Mouse (Mus musculus): ENCODE results near the gene Rps18. TPM values are rescaled to one million over a fixed set of nuclear protein-coding genes. Genes with fewer than 3 reads are reported as not detected.

Rps18 gene
- polyA plus RNA-seq, 1 experiment from 2014 or later, result 2,437 TPM

DNA sequence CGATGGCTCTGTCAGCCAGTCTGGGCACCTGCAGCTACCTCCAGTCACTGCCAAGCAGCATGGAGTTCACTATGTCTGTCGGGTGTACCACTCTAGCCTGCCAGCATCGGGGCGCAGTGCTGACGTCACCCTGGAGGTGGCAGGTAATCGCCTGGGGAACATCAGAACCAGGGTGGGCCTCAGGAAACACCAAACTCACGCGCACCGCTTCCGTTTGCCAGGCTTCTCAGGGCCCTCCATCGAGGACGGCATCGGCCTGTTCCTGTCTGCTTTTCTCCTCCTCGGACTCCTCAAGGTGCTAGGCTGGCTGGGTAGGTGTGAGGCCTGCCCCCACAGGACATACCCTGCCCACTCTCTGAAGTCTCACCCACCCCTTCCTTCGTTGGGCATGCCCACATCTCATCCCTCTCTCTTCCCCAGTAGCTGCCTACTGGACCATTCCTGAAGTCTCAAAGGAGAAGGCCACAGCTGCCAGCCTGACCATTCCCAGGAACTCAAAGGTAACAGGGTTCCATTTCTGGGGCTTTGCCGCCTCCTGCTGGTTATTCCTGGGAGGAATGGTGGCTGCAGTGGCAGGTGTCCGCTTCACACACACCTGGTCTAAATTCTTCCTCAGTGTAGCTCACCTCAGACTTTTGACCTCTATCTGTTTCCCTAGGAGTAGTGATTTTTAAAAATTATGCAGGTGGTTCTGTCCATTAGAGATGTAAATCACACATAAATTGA lies 29.4 kb downstream of the Rps18 start:
- DNase-seq (ENCODE audit: low spot score) (no peak), ATAC-seq (replicated peaks; ENCODE audit: low FRiP score, low TSS enrichment, low read depth) (no peak)
- Histone ChIP-seq H3K4me1 (replicated peaks; ENCODE audit: control insufficient read depth, insufficient read depth, low read length) (peaks cover 16% of the 10 kb centered on the region), H3K9me3 (ENCODE audit: control insufficient read depth, low read length) (no peaks in the 10 kb centered on the region), H3K4me3 (ENCODE audit: low read depth, low read length) (no peak overlapping the region), H3K27ac (ENCODE audit: low read depth) (no peak overlapping the region), H3K36me3 (ENCODE audit: control insufficient read depth, insufficient read depth, low read length) (peaks cover 8% of the 10 kb centered on the region; the same call in 1 of the 2 replicates), H3K27me3 (replicated peaks; ENCODE audit: control insufficient read depth, insufficient read depth, low read length) (no peaks in the 10 kb centered on the region), H3K9ac (ENCODE audit: low read length) (no peak overlapping the region), H3K4me2 (ENCODE audit: low read length) (no peak overlapping the region)
- 74% methylated on average over 17 of the region's 17 CpGs for WGBS

- no peak overlapping the region for H3K9ac ChIP-seq (ENCODE audit: low read length)
- no peak overlapping the region for H3K4me2 ChIP-seq (ENCODE audit: low read length)
- H3K27ac ChIP-seq (ENCODE audit: low read depth), result no peak overlapping the region
- 83% methylated on average over 21 of the region's 21 CpGs for WGBS
- DNase-seq (ENCODE audit: low spot score) (no peak), ATAC-seq (replicated peaks; ENCODE audit: low FRiP score, low TSS enrichment, low read depth) (no peak)
- no peak overlapping the region for H3K4me3 ChIP-seq (ENCODE audit: low read depth, low read length)
- H3K36me3 ChIP-seq (ENCODE audit: control insufficient read depth, insufficient read depth, low read length), result peaks cover 8% of the 10 kb centered on the region; the same call in 1 of the 2 replicates
- no peaks in the 10 kb centered on the region for H3K27me3 ChIP-seq (replicated peaks; ENCODE audit: control insufficient read depth, insufficient read depth, low read length)
- peaks cover 14% of the 10 kb centered on the region for H3K4me1 ChIP-seq (replicated peaks; ENCODE audit: control insufficient read depth, insufficient read depth, low read length)
- no peaks in the 10 kb centered on the region for H3K9me3 ChIP-seq (ENCODE audit: control insufficient read depth, low read length)
These were observed 30.2 kb downstream of the Rps18 start for GRCm38 (mm10) chr17:33925406-33926116.

DNA sequence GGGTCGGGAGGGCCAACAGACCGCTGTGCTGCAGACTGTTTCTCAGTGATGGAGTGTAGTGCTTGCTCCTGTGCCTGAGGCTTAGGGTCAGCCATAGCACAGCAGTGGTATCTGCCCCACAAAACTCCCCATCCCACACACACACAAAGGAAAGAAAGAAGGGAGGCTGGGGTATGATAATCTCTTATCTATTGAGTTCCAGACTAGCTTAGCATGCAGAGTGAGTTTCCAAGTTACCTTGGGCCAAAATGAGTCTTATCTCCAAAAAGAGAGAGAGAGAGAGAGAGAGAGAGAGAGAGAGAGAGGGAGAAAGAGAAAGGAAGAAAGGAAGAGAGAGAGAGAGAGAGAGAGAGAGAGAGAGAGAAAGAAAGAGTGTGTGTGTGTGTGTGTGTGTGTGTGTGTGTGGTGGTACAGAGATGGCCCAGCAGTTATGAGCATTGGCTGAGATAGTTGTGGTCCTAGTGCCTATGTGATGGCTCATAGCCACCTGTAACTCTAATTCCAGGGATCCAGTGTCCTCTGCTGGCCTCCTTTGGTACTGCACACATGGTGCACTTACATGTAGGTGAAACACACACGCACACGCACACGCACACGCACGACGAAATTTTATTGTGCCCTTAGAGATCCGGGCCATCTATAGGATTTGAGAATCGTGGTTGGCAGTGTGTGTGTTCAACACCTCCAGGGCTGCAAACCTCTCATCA lies 31.1 kb downstream of the Rps18 start:
- H3K27me3 ChIP-seq (replicated peaks; ENCODE audit: control insufficient read depth, insufficient read depth, low read length), result no peaks in the 10 kb centered on the region
- H3K36me3 ChIP-seq (ENCODE audit: control insufficient read depth, insufficient read depth, low read length), result peaks cover 8% of the 10 kb centered on the region; the same call in 1 of the 2 replicates
- DNase-seq (ENCODE audit: low spot score) (no peak), ATAC-seq (replicated peaks; ENCODE audit: low FRiP score, low TSS enrichment, low read depth) (no peak)
- no peak overlapping the region for H3K4me3 ChIP-seq (ENCODE audit: low read depth, low read length)
- H3K9me3 ChIP-seq (ENCODE audit: control insufficient read depth, low read length), result no peaks in the 10 kb centered on the region
- H3K4me2 ChIP-seq (ENCODE audit: low read length), result no peak overlapping the region
- WGBS, result 86% methylated on average over 10 of the region's 10 CpGs
- no peak overlapping the region for H3K27ac ChIP-seq (ENCODE audit: low read depth)
- H3K9ac ChIP-seq (ENCODE audit: low read length), result no peak overlapping the region
- peaks cover 15% of the 10 kb centered on the region for H3K4me1 ChIP-seq (replicated peaks; ENCODE audit: control insufficient read depth, insufficient read depth, low read length)

DNA sequence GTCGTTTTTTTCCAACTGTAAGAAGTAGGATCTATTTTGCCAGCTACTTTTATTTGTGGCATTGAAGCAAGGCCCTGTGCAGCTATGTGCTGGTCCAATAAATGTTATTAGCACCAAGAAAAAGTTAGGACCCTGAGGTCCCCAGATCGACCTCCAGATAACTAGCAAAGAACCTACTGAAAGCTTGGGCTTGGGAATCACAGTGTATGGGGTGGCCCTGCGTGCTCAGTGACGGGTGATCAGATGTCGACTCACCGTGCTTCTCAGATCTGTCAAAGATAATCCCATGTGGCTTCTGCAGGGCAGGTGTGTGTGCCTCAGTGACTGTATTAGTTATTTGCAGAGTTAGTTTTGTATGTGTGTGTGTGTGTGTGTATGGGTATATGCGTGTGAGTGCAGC lies 34.4 kb downstream of the Rps18 start:
- Histone ChIP-seq H3K27ac (ENCODE audit: low read depth) (no peak overlapping the region), H3K9ac (ENCODE audit: low read length) (no peak overlapping the region), H3K4me2 (ENCODE audit: low read length) (no peak overlapping the region), H3K9me3 (ENCODE audit: control insufficient read depth, low read length) (no peaks in the 10 kb centered on the region), H3K4me3 (ENCODE audit: low read depth, low read length) (no peak overlapping the region), H3K4me1 (replicated peaks; ENCODE audit: control insufficient read depth, insufficient read depth, low read length) (peaks cover 20% of the 10 kb centered on the region), H3K27me3 (replicated peaks; ENCODE audit: control insufficient read depth, insufficient read depth, low read length) (no peaks in the 10 kb centered on the region), H3K36me3 (ENCODE audit: control insufficient read depth, insufficient read depth, low read length) (peaks cover 12% of the 10 kb centered on the region)
- no peak for DNase-seq (ENCODE audit: low spot score)
- WGBS, result 84% methylated on average over 7 of the region's 7 CpGs
- no peak for ATAC-seq (replicated peaks; ENCODE audit: low FRiP score, low TSS enrichment, low read depth)

GRCm38 (mm10) chr17:33920282-33921097 lies 35.3 kb downstream of the Rps18 start:
- peak; percentile 30; the same call in 1 of the 2 replicates for ATAC-seq (replicated peaks; ENCODE audit: low FRiP score, low TSS enrichment, low read depth)
- under 1% methylated on average over 36 of the region's 36 CpGs for WGBS
- peak; percentile 90 for DNase-seq (ENCODE audit: low spot score)
- Histone ChIP-seq H3K36me3 (ENCODE audit: control insufficient read depth, insufficient read depth, low read length) (peaks cover 12% of the 10 kb centered on the region), H3K9ac (ENCODE audit: low read length) (peak overlapping the region; percentile 59), H3K4me3 (ENCODE audit: low read depth, low read length) (peak overlapping the region; percentile 67), H3K4me1 (replicated peaks; ENCODE audit: control insufficient read depth, insufficient read depth, low read length) (peaks cover 20% of the 10 kb centered on the region), H3K4me2 (ENCODE audit: low read length) (peak overlapping the region; percentile 99), H3K27me3 (replicated peaks; ENCODE audit: control insufficient read depth, insufficient read depth, low read length) (no peaks in the 10 kb centered on the region), H3K27ac (ENCODE audit: low read depth) (peak overlapping the region; percentile 51; the same call in 1 of the 2 replicates), H3K9me3 (ENCODE audit: control insufficient read depth, low read length) (no peaks in the 10 kb centered on the region)

GRCm38 (mm10) chr17:33919351-33920281 lies 36.2 kb downstream of the Rps18 start:
- DNase-seq (ENCODE audit: low spot score) (peak; percentile 69), ATAC-seq (replicated peaks; ENCODE audit: low FRiP score, low TSS enrichment, low read depth) (no peak)
- Histone ChIP-seq H3K36me3 (ENCODE audit: control insufficient read depth, insufficient read depth, low read length) (peaks cover 18% of the 10 kb centered on the region), H3K9ac (ENCODE audit: low read length) (peak overlapping the region; percentile 59), H3K4me1 (replicated peaks; ENCODE audit: control insufficient read depth, insufficient read depth, low read length) (peaks cover 27% of the 10 kb centered on the region), H3K9me3 (ENCODE audit: control insufficient read depth, low read length) (no peaks in the 10 kb centered on the region), H3K4me3 (ENCODE audit: low read depth, low read length) (peak overlapping the region; percentile 67), H3K27ac (ENCODE audit: low read depth) (peak overlapping the region; percentile 51; the same call in 1 of the 2 replicates), H3K4me2 (ENCODE audit: low read length) (peak overlapping the region; percentile 99), H3K27me3 (replicated peaks; ENCODE audit: control insufficient read depth, insufficient read depth, low read length) (no peaks in the 10 kb centered on the region)
- WGBS, result 1% methylated on average over 52 of the region's 52 CpGs

GRCm38 (mm10) chr17:33918293-33919203 lies 37.3 kb downstream of the Rps18 start:
- Histone ChIP-seq H3K4me3 (ENCODE audit: low read depth, low read length) (peak overlapping the region; percentile 67), H3K27me3 (replicated peaks; ENCODE audit: control insufficient read depth, insufficient read depth, low read length) (no peaks in the 10 kb centered on the region), H3K9me3 (ENCODE audit: control insufficient read depth, low read length) (no peaks in the 10 kb centered on the region), H3K4me2 (ENCODE audit: low read length) (peak overlapping the region; percentile 99), H3K27ac (ENCODE audit: low read depth) (no peak overlapping the region), H3K9ac (ENCODE audit: low read length) (no peak overlapping the region), H3K4me1 (replicated peaks; ENCODE audit: control insufficient read depth, insufficient read depth, low read length) (peaks cover 27% of the 10 kb centered on the region), H3K36me3 (ENCODE audit: control insufficient read depth, insufficient read depth, low read length) (peaks cover 29% of the 10 kb centered on the region)
- WGBS, result 60% methylated on average over 37 of the region's 37 CpGs
- no peak for DNase-seq (ENCODE audit: low spot score)
- ATAC-seq (replicated peaks; ENCODE audit: low FRiP score, low TSS enrichment, low read depth), result no peak

All from intestine, embryonic 14.5 days (tissue).